Mouse (Mus musculus): ENCODE measurements around the gene Nuak1.

DNA sequence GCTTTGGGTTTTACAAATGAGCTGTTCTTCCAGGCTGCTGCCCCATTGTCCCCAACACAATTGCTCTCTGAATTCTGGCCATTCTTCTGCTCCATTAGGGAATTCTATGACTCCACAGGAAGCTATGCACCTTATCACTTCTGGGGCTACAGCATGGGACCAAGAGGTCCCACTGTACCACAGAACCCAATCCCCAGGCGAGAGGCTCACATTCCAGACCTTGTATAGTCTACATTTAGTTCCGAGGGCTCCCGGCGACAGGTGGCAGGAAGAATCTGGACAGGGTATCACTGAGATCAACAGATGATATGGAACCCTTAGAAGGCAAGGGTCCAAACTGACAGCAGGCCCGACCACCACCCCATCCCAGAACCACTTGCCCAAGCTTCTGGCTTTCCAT lies 50.7 kb downstream of the Nuak1 start:
- TF ChIP-seq CTCF (IDR thresholded peaks at IDR 0.05; ENCODE audit: extremely low read depth, insufficient read depth, low read length) (no peak), POLR2A (IDR thresholded peaks at IDR 0.05; ENCODE audit: extremely low read depth, insufficient read depth, low read length) (no peak)
